Mouse (Mus musculus): Measurements from ENCODE around the gene Lrrc4b. TPM values are rescaled to one million over a fixed set of nuclear protein-coding genes. Genes with fewer than 3 reads are reported as not detected.

The Lrrc4b gene
- total RNA-seq, 1 experiment = 0.18 TPM

- no peak overlapping the region for H3K27ac ChIP-seq (ENCODE audit: insufficient read depth, low read depth, low read length, poor library complexity, severe bottlenecking)
- H3K4me3 ChIP-seq (ENCODE audit: insufficient read depth in 1 of 2, low read depth in 1 of 2, low read length in 2 of 2, poor library complexity in 1 of 2, severe bottlenecking in 1 of 2) = no peak overlapping the region
- H3K9ac ChIP-seq (ENCODE audit: insufficient read depth, low read depth, low read length, poor library complexity, severe bottlenecking) = no peak overlapping the region
- H3K9me3 ChIP-seq (ENCODE audit: control insufficient read depth, insufficient read depth, low read depth, low read length) = no peaks in the 10 kb centered on the region
- H3K36me3 ChIP-seq (ENCODE audit: control insufficient read depth, insufficient read depth, low read length, poor library complexity, severe bottlenecking) = no peaks in the 10 kb centered on the region
- in situ Hi-C loops (cut with MboI; ENCODE audit: low sequenced_read_pairs in 2 of 2, unreplicated experiment in 2 of 2) = loop anchor here in 1 of 2 experiments (25.0 kb wide), 1 partner anchor 184 kb away; the partner anchor contains the start of genes Acp4 and Gm15517
- peaks cover 1 to 28% of the 10 kb centered on the region in 2 experiments; a peak in 2 of 4 replicates for H3K4me1 ChIP-seq (ENCODE audit: control insufficient read depth in 2 of 2, insufficient read depth in 2 of 2, low read length in 2 of 2, poor library complexity in 1 of 2)
- no peak for DNase-seq (ENCODE audit: low read depth, low spot score)
- TF ChIP-seq ZC3H11A (IDR thresholded peaks at IDR 0.05; ENCODE audit: borderline replicate concordance, low read depth, low read length) (no peak), MAFK (IDR thresholded peaks at IDR 0.05; ENCODE audit: insufficient read depth, low read depth, low read length) (no peak), ZNF384 (IDR thresholded peaks at IDR 0.05; ENCODE audit: low read depth, low read length) (no peak), HCFC1 (IDR thresholded peaks at IDR 0.05; ENCODE audit: borderline replicate concordance, insufficient read depth, low read length) (no peak), CHD2 (IDR thresholded peaks at IDR 0.05; ENCODE audit: low read depth, low read length) (no peak)
These were observed 17.4 kb downstream of the Lrrc4b start for GRCm38 (mm10) chr7:44446070-44446855.

- no peaks in the 10 kb centered on the region for H3K9me3 ChIP-seq (ENCODE audit: control insufficient read depth, insufficient read depth, low read depth, low read length)
- in situ Hi-C loops (cut with MboI; ENCODE audit: low sequenced_read_pairs in 2 of 2, unreplicated experiment in 2 of 2) = no loop called here
- TF ChIP-seq ZNF384 (IDR thresholded peaks at IDR 0.05; ENCODE audit: low read depth, low read length) = no peak
- no peak for TF ChIP-seq MAFK (IDR thresholded peaks at IDR 0.05; ENCODE audit: insufficient read depth, low read depth, low read length)
- no peak for TF ChIP-seq HCFC1 (IDR thresholded peaks at IDR 0.05; ENCODE audit: borderline replicate concordance, insufficient read depth, low read length)
- no peak for TF ChIP-seq CHD2 (IDR thresholded peaks at IDR 0.05; ENCODE audit: low read depth, low read length)
- TF ChIP-seq ZC3H11A (IDR thresholded peaks at IDR 0.05; ENCODE audit: borderline replicate concordance, low read depth, low read length) = no peak
- H3K4me3 ChIP-seq (ENCODE audit: insufficient read depth in 1 of 2, low read depth in 1 of 2, low read length in 2 of 2, poor library complexity in 1 of 2, severe bottlenecking in 1 of 2) = no peak overlapping the region
- no peaks in the 10 kb centered on the region for H3K36me3 ChIP-seq (ENCODE audit: control insufficient read depth, insufficient read depth, low read length, poor library complexity, severe bottlenecking)
- H3K27ac ChIP-seq (ENCODE audit: insufficient read depth, low read depth, low read length, poor library complexity, severe bottlenecking) = no peak overlapping the region
- no peak for DNase-seq (ENCODE audit: low read depth, low spot score)
- H3K9ac ChIP-seq (ENCODE audit: insufficient read depth, low read depth, low read length, poor library complexity, severe bottlenecking) = no peak overlapping the region
- no peaks in the 10 kb centered on the region for H3K4me1 ChIP-seq (ENCODE audit: control insufficient read depth in 2 of 2, insufficient read depth in 2 of 2, low read length in 2 of 2, poor library complexity in 1 of 2)
These were observed 24.4 kb downstream of the Lrrc4b start for GRCm38 (mm10) chr7:44453256-44453655.

- peaks cover 0 to under 1% of the 10 kb centered on the region in 2 experiments; a peak in 1 of 4 replicates for H3K4me1 ChIP-seq (ENCODE audit: control insufficient read depth in 2 of 2, insufficient read depth in 2 of 2, low read length in 2 of 2, poor library complexity in 1 of 2)
- H3K36me3 ChIP-seq (ENCODE audit: control insufficient read depth, insufficient read depth, low read length, poor library complexity, severe bottlenecking) = no peaks in the 10 kb centered on the region
- TF ChIP-seq CHD2 (IDR thresholded peaks at IDR 0.05; ENCODE audit: low read depth, low read length) (no peak), ZC3H11A (IDR thresholded peaks at IDR 0.05; ENCODE audit: borderline replicate concordance, low read depth, low read length) (no peak), HCFC1 (IDR thresholded peaks at IDR 0.05; ENCODE audit: borderline replicate concordance, insufficient read depth, low read length) (no peak), ZNF384 (IDR thresholded peaks at IDR 0.05; ENCODE audit: low read depth, low read length) (no peak), MAFK (IDR thresholded peaks at IDR 0.05; ENCODE audit: insufficient read depth, low read depth, low read length) (no peak)
- in situ Hi-C loops (cut with MboI; ENCODE audit: low sequenced_read_pairs in 2 of 2, unreplicated experiment in 2 of 2) = no loop called here
- H3K9me3 ChIP-seq (ENCODE audit: control insufficient read depth, insufficient read depth, low read depth, low read length) = no peaks in the 10 kb centered on the region
- no peak overlapping the region for H3K9ac ChIP-seq (ENCODE audit: insufficient read depth, low read depth, low read length, poor library complexity, severe bottlenecking)
- H3K27ac ChIP-seq (ENCODE audit: insufficient read depth, low read depth, low read length, poor library complexity, severe bottlenecking) = no peak overlapping the region
- no peak for DNase-seq (ENCODE audit: low read depth, low spot score)
- H3K4me3 ChIP-seq (ENCODE audit: insufficient read depth in 1 of 2, low read depth in 1 of 2, low read length in 2 of 2, poor library complexity in 1 of 2, severe bottlenecking in 1 of 2) = no peak overlapping the region
These were observed 27.5 kb downstream of the Lrrc4b start for GRCm38 (mm10) chr7:44456302-44456701.

GRCm38 (mm10) chr7:44460067-44460466, 31.2 kb downstream of the Lrrc4b start:
- H3K4me3 ChIP-seq (ENCODE audit: insufficient read depth in 1 of 2, low read depth in 1 of 2, low read length in 2 of 2, poor library complexity in 1 of 2, severe bottlenecking in 1 of 2) = no peak overlapping the region
- H3K9me3 ChIP-seq (ENCODE audit: control insufficient read depth, insufficient read depth, low read depth, low read length) = no peaks in the 10 kb centered on the region
- no peak overlapping the region for H3K9ac ChIP-seq (ENCODE audit: insufficient read depth, low read depth, low read length, poor library complexity, severe bottlenecking)
- H3K27ac ChIP-seq (ENCODE audit: insufficient read depth, low read depth, low read length, poor library complexity, severe bottlenecking) = no peak overlapping the region
- H3K36me3 ChIP-seq (ENCODE audit: control insufficient read depth, insufficient read depth, low read length, poor library complexity, severe bottlenecking) = no peaks in the 10 kb centered on the region
- no peak for TF ChIP-seq HCFC1 (IDR thresholded peaks at IDR 0.05; ENCODE audit: borderline replicate concordance, insufficient read depth, low read length)
- TF ChIP-seq CHD2 (IDR thresholded peaks at IDR 0.05; ENCODE audit: low read depth, low read length) = no peak
- no peak for TF ChIP-seq ZNF384 (IDR thresholded peaks at IDR 0.05; ENCODE audit: low read depth, low read length)
- TF ChIP-seq MAFK (IDR thresholded peaks at IDR 0.05; ENCODE audit: insufficient read depth, low read depth, low read length) = no peak
- TF ChIP-seq ZC3H11A (IDR thresholded peaks at IDR 0.05; ENCODE audit: borderline replicate concordance, low read depth, low read length) = no peak
- in situ Hi-C loops (cut with MboI; ENCODE audit: low sequenced_read_pairs in 2 of 2, unreplicated experiment in 2 of 2) = no loop called here
- no peak for DNase-seq (ENCODE audit: low read depth, low spot score)
- H3K4me1 ChIP-seq (ENCODE audit: control insufficient read depth in 2 of 2, insufficient read depth in 2 of 2, low read length in 2 of 2, poor library complexity in 1 of 2) = peaks cover 0 to 11% of the 10 kb centered on the region in 2 experiments; a peak in 1 of 4 replicates
